Mouse (Mus musculus) fibroblast of lung, adult 2 months (primary cell): ENCODE results near the gene Map2k5.

Experiments used
- DNase-seq: peaks from one replicate; pipeline ENCODE4 v3.0.0-alpha.2; 2011; ENCODE audit warnings: low read depth

Gene Map2k5

DNA sequence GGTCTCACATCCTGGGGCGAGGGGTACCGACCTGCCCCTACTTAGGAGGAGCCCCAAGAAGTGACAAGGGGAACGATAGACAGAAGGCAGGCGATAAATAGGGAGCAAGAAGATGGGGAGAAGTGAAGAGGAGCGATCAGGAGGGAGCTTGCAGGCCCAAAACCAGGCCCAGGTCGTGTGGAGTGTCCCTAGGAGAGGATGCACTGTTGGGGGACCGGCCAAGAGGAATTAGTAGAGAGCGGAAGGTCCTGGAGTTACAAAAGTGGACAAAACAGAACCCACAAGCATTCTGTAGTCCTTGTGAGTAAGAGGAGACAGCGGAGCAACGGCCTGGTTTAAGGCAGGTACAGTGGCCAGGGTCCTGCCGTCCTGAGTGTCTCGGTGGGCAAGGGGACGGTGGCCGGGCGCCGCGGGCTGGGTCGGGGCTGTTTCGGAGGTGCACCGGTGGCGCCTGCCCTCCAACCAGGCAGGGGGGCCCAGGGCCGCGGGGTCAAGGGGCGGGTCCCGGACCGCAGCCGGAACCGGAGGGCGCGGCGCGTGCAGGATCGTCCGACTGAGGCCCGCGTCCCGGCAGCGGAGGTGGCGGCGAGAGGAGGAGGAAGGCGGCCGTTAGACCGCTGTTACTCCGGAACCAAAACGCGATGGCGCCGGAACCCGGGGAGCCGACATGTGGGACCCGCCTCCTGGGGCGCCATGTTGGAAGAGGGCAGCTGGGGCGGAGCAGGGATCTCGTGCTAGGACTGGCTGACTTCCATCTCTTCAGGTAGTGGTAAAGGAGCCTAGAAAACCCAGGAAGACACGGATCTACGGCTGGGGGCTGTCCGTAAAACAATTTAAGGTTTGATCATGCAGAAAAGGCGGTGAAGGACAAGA is at the start of gene Map2k5:
Map2k5 (minus strand) TSS at position 633 of the 873 bp plus-strand sequence.
- DNase-seq: peak; percentile 59

DNA sequence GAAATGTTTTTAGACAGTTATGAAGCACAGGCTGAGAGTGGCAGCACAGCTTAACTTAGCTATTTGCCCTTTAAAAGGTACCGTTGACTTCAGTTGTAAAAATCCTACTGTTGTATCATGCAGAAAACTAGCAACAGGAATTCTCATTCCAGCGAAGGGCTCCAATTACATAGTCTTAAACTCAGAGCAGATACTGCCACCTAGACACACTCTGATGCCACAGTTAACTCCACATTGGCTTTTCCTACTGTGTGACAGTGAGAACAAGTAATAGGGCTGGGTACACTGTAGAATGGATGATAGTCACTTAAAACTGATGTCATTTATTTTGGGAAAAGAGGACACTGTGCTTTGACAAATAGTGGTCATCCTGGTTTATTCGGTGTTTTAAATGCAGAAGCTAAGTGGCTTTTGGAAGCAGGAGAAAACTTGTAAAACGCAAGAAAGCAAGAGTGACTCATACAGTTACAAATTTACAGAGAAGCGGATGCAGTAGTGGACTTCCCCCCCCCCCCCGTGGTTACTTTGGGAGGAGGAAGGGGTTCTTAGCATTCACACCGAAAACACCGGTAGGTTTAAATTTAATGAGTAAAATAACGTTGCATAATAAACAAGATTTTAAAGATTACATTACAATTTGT is 43.5 kb upstream of the Map2k5 start:
- no peak for DNase-seq

DNA sequence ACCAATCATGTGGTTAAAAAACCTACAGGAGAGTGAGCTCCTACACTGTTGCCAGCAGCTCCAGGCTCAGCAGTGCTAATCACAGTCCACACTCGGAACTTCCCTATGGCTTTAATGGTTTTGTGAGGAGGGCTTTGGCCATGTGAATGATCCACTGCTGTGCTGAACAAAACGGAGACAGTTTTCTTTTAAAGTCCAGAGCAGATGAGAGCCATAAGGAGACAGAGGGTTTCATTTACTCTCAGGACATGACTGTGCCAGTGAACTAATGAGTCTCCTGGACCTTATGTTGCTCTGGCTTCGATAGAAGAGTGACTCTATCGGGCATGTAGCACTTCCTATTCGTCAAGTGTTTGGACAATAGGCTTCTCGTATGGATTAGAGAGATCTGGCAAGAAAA is 42.7 kb upstream of the Map2k5 start:
- no peak for DNase-seq

DNA sequence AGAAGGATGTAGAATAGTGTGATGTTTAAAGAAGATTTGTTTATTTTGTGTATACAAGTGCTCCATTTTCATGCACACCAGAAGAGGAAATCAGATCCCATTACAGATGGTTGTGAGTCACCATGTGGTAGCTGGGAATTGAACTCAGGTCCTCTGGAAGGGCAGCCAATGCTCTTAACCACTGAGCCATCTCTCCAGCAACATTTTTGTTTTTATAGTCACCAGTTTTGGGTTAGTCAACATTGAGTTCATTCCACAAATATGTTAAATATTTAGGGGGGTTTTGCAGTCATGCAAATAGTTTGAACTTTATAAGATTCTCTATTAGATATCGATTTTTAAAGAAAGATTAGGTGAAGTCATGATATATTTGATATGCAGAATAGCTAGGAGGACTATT is 22.5 kb upstream of the Map2k5 start:
- no peak for DNase-seq

DNA sequence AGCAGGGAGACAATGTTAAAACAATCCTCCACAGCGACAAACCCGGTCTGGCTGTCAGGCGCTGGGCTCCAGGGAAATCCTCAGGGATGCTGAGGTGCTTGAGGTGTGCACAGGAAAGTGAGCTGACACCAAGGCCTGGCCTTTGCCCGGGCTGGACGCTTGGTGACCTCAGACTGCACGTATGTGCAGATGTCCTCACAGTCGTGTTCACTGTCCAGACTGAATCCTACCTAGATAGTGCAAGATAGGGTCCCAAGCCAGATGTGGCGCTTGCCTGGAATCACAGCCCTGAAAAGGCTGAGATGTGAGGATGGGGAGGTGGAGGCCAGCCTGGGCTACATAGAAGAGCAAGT is 21.7 kb upstream of the Map2k5 start:
- DNase-seq: no peak

DNA sequence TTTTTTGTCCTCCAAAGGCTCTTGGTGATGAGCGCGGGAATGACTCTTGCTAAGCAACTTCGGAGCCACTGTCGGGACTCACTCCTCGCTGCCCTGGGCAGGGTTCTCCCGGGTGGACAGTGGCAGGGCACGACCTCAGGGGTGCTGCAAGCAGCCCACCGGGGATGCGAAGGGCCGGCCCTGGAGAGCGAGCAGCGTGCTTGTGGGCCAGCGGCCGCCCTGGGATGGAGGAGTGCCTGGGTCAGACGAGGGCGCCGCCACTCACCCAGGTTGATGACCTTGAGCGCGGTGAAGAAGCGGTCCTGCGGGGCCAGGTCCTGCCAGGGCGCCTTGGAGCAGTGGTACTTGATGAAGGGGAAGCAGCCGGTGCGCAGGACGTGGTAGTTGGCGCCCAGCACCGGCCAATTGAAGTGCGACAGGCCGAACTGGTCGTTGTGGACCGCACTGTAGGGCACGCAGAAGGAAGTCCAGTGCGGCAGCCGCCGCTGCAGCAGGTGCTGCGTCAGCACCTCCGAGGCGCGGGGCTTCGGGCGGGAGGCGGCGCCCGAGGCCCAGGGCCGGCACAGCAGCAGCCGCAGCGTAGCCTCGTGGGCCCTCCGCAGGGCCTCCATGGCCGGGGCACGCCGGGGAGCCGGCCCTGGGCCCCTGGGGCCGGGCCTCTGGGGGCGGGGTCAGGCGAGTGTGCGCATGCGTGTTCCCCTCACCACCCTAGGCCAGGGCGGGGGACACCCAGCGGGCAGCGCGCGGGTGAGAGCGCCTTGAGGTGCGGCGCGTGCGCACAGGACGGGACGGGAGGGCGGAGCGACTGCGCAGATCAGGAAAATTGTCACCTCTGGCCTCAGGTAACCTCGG is 21.1 kb upstream of the Map2k5 start, which contains the start of gene 2300009A05Rik:
2300009A05Rik (minus strand) TSS at position 636 of the 852 bp plus-strand sequence.
- peak; percentile 70 for DNase-seq

DNA sequence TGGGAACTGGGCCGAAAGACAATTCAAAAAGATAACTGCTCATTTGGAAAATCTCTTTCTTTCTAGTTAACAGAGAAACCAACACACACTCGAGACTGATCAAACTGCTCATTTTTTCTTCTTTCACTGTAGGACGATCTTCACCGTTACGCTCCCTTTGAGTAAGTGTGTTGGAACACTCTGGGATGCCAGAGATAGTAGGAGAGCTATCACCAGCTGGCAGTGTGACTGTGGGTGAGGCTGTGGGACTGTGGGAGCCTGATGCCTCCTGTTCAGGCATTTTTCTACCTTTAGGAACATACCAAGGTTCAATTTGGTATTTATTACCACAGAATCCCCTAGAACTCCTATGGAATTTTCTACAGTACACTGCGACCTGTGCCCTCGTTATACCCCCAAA is 17.9 kb upstream of the Map2k5 start:
- no peak for DNase-seq

DNA sequence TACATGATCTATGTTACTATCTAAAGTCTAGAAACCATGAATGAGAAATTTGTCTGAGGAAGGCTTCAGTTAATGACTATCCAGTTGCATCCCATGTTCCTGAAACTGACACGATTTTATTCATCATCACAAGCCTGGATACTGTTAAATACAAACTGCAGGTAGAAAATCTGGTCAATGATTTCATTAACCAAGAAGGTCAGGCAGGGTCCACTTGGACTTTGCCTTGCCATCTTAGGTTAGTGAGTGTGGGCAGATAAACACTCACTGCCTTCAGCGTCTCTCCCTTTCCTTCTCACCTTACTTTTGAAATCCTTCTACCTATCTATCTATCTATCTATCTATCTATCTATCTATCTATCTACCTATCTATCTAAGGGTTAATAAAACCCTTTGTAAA is 13.6 kb upstream of the Map2k5 start:
- DNase-seq: no peak

DNA sequence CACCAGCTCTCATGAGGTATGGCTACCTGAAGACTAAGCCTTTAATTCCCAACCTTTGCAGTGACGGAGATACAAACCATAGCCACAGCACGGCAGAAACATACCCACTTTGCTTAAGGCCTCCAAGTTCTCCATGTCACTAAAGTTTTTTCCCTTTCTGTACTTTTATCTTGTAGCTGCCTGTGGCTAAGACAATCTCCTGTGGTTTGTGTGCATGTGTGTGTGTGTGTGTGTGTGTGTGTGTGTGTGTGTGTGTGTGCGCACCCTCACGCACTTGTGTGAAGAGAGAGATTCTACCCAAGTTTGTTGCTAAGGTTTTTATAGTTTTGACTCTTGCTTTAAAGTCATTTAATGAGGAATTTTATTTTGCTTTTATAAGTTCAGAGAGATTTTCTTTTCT is 5.1 kb upstream of the Map2k5 start:
- DNase-seq: no peak

DNA sequence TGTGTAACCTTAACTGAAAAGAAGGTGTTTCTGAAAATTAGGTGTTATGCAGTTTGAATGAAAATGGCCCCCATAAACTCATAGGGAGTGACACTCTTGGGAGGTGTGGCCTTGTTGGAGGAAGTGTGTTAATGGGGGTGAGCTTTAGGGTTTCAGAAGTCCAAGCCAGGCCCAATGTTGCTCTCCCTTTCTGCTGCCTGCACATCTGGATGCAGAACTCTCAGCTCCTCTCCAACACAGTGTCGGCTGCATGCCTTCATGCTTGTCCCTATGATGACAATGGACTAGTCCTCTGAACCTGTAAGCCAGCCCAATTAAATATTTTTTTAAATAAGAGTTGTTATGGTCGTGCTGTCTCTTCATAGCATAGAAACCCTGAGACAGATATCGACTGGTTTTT is 2.6 kb upstream of the Map2k5 start:
- DNase-seq: no peak

DNA sequence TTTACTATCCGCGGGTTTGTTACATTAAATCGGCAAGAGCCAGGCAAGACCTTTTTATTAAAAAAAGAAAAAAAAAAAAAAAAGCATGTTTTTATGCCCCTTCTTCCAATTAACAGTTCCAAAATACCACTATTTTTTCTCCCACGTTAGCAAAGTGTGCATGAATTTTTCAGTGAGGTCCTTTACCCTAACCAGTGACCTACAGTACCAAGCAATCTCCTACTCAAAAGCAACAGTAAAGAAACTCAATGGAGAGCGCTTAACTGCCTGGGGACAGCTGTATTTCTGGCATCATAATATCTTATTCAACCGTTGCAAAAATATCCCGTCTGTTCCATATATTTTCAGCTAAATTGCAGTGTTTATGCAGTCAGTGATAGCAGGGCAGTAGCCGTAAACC is 472 bp upstream of the Map2k5 start:
- DNase-seq: no peak

DNA sequence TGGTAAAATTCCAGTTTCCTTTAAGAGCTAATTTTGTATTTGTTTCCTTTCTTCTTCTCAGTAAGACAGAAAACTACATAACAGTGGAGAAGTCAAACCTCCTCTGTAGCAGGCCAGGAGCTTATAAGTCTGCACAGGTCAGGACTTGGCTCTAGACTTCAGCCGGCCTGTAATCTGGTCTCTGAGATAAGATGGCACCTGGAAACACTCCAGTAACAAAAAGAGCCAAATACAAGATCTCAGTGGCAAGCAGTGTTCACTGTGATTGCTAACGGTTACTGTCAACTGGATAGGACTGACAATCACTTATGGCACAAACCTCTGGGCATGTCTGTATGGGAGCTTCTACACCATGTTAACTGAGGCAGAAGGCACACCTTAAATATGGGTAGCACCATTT is 4.4 kb downstream of the Map2k5 start:
- DNase-seq: no peak

DNA sequence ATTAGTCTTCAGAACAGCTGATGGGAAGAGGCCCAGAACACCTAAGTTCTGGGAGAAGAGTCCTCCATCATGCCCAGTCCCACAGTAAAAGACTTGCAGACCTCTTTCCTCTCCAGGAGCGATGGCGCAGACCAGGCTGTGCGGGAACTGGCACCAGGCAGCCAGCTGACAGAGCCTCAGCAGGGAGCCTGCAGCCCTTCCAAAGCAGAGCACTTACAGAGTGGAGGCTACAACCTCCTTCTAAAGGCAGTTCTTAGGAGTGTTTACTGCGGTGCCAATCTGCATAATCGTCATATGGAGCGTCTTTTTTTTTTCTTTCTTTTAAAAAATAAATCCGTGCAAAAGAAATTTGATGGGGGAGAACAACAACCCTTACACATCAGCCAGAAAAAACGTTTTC is 5.2 kb downstream of the Map2k5 start:
- no peak for DNase-seq

DNA sequence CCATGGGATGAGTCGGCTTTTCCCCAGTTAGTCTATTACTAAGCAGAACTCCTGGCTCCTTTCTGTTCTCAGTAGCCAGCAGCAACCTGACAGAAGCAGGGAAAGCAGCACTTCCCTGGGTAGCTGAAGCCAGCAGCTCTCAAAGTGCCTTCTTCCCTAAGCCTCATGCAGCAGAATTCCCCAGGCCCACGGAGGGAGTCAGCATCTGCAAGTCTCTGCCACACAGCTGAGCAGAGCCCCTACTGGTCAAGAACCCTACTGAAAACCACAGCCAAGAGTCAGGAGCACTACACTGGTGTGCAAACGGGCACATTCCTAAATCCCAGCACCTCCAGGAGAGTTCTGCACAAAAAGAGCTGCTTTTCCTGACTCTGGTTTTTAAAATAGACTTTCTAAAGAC is 17.3 kb downstream of the Map2k5 start:
- no peak for DNase-seq

DNA sequence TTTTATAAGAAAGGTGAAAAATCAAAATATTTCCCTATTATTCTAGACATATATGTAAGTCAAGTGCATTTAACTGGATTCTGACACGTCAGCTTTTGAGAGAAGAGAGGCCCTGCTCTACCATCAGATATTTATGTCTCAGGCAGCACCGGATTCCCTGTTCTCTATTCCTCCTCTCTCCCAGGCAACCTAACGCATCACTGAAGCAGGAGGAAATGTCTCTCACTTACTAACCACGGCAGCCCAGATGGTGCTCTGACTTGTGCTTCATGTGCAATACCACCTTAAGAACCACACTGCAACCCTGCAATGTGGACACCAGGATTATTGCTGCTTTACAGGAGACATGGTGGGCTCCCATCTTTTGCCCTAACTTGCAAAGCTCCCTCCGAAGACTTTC is 18.7 kb downstream of the Map2k5 start:
- no peak for DNase-seq

DNA sequence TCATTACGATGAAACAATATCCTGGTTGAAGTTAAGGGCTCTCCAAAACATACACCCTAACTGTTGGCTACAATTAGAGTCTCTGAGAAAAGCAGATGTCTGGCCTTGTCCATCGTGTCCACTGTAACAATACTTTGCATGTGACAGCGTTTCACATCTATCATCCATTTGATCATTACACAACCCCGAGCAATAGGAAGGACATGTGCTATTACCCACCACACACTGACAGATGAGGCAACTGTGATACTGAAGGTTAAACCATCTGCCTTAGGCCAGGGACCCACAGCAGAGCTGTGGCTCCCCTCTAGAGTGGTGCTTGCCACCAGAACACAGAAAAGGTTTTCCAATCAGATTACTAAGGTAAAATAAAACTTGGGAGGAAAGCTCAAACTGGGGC is 21.0 kb downstream of the Map2k5 start:
- DNase-seq: no peak

DNA sequence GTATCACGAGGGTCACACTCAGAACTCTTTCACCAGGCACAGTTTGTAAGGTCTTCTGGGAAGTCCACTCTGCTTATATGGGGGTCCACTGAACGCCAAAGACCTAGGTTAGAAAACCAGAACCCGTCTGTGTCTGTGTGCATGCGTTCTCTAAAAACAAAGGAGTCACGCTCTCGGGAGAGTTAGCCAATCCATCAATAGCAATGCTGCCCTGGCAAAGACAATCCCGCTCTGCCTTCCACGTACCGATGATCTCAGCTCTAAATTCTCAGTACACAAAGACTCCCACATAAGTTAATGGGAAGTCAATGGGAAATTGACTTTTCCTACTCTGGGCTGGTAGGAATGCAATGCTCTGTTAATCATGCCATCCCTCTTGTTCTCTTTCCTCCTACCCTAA is 21.4 kb downstream of the Map2k5 start:
- no peak for DNase-seq

DNA sequence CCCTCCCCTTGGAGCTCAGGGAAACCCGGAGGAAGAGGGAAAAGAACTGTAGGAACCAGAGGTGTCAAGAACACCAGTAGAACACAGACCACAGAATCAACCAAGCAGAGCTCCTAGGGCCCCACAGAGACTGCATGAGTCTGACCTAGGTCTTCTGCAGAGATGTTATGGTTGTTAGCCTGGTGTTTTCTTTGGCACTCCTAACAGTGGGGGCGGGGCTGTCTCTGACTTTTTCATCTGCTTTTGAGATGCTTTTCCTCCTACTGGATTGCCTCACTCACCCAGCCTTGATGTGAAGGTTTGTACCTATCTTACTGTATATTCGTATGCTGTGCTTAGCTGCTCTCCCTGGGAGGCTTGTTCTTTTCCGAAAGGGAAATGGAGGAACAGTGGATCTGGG is 23.5 kb downstream of the Map2k5 start:
- DNase-seq: no peak

DNA sequence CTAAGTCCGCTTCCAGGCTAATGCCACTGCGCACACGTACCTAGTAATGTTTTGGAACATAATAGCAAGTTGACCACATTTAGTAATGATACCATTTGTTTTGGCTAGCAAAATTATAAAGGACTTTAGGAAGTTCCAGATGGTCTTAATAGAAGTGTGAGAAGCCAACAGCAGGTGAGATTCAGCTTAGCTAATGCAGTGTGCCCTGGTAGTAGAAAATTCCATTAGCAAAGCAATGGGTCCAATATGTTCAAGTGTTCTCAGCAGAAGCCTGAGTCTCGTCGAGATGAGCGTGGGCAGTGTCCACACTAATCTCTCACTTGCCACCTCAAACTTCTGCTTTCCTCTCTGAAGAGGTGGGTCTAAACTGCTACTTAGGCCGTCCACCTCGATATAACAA is 27.7 kb downstream of the Map2k5 start:
- no peak for DNase-seq

DNA sequence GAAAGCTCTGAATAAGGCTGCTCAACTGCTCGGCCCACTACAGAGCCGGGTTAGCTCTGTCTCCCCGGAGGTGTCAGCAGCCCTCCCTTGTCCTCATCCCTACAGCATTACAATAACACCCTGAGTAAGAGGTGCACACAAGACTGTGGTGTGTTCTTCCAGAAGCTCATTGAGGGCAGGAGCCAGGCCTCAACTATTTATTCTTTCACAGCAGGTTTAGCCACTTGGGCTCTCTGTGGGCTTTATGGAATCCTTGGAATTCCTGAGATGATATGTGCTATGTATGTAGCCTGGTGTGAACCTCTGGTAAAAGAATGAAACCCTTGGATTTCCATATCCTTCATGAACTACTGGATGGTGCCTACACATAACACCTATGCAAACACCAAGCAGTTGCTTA is 28.5 kb downstream of the Map2k5 start:
- no peak for DNase-seq

DNA sequence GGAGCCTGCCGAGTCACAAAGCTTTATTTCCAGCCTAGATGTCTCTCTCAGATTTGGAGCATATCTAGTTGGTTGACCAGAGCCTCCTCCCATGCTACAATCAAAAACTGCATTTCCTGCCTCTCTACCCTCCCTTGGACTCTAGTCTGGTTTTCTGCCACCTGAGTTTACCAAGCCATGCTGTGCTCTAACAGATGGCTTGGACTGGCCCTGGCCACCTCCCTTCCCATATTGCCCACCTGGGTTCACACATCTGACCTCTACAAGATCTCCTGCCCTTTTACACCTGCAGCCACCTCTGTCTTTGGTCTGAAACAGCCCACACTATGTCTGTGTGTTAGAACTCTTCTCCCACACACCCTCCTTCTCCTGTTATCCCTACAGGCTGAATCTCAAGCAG is 29.6 kb downstream of the Map2k5 start:
- no peak for DNase-seq

DNA sequence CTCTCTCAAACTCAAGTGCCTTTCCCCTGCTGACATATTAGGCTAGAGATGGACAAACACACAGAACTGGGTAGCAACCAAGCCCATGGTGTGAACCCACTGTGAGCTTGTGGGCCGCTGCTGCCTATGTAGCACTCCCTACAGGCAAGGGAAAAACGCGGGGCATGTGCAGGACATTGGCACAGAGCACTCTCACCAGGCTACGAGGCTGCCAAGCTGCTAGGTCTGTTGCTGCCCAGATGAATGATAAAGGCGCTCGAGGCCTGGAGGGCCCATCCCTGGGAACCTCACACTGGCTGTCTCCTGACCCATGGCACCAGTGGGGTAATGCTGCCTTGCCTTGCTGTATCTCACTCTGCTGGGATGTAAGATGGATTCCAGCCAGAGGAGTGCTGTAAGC is 31.7 kb downstream of the Map2k5 start:
- DNase-seq: no peak

DNA sequence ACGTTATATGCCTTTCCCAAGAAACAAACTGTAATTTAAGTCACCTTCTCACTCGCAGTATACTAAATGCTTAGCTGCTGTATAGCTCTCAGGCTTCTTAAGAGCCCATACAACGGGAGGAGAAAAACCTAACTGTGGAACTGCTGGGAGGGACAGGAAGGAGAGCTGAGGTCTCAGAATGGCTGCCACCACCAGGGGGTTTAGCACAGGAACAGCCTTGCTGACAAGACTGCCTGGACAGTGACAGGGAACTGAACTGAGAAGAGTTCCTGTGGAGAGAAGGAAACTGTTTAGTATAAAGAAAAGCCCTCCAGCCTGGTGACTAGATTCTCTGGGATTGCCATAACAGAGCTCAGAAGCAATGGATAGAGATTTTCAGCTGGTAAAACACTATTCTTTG is 35.9 kb downstream of the Map2k5 start:
- no peak for DNase-seq
